Mouse (Mus musculus) liver, embryonic 13.5 days (tissue): ENCODE measurements around the gene Hk3. TPM values are rescaled to one million over a fixed set of nuclear protein-coding genes. Genes with fewer than 3 reads are reported as not detected.

Source experiments
- ATAC-seq: fragments of 200-750 bp; cut with Nextera tagmentation; 2 replicates; pipeline ENCODE4 v1.8.0; 2017; ENCODE audit warnings: low read depth, mild to moderate bottlenecking, moderate number of reproducible peaks, moderate library complexity
- DNase-seq: peaks from one replicate; pipeline ENCODE4 v3.0.0; 2022
- H3K27ac ChIP-seq: fragments of 300-500 bp; sonication (generic); 2 replicates; pipeline ENCODE4 v1.5.1; 2015; ENCODE audit warnings: moderate library complexity, mild to moderate bottlenecking, inconsistent platforms
- H3K27me3 ChIP-seq: fragments of 300-500 bp; sonication (generic); 2 replicates; pipeline ENCODE4 v1.6.1; 2015; ENCODE audit warnings: mild to moderate bottlenecking, inconsistent platforms
- H3K36me3 ChIP-seq: fragments of 300-500 bp; sonication (generic); 2 replicates; pipeline ENCODE4 v1.6.1; 2015; ENCODE audit warnings: mild to moderate bottlenecking, inconsistent platforms
- H3K4me1 ChIP-seq: fragments of 300-500 bp; sonication (generic); replicated peaks from 2 replicates; pipeline ENCODE4 v1.6.1; 2015; ENCODE audit warnings: inconsistent platforms
- H3K4me2 ChIP-seq: fragments of 300-500 bp; sonication (generic); 2 replicates; pipeline ENCODE4 v1.6.1; 2015; ENCODE audit warnings: inconsistent platforms, mild to moderate bottlenecking, moderate library complexity
- H3K4me3 ChIP-seq: fragments of 300-500 bp; sonication (generic); replicated peaks from 2 replicates; pipeline ENCODE4 v1.5.1; 2015; ENCODE audit warnings: mild to moderate bottlenecking, inconsistent platforms
- H3K9ac ChIP-seq: fragments of 300-500 bp; sonication (generic); 2 replicates; pipeline ENCODE4 v1.6.1; 2015; ENCODE audit warnings: mild to moderate bottlenecking, inconsistent platforms
- H3K9me3 ChIP-seq: fragments of 300-500 bp; sonication (generic); replicated peaks from 2 replicates; pipeline ENCODE4 v1.6.1; 2016; ENCODE audit warnings: inconsistent platforms
- WGBS: fragments of 180-500 bp; shearing (Covaris S2); methylation state at CpG from one replicate; pipeline ENCODE4 v1.1.7; 2015; ENCODE audit not compliant: insufficient replicate concordance; 5-methylcytosine and 5-hydroxymethylcytosine counted together
- polyA plus RNA-seq: library from polyadenylated mRNA; unstranded; fragments of >200 nt; fragmentation: Nextera tagmentation; extraction: Ambion mirVana; gene quantifications from 2 replicates; pipeline ENCODE4 v1.2.1, GENCODE M21; 2015

Hk3 gene
- polyA plus RNA-seq, 1 experiment from 2014 or later: 3.7 TPM

DNA sequence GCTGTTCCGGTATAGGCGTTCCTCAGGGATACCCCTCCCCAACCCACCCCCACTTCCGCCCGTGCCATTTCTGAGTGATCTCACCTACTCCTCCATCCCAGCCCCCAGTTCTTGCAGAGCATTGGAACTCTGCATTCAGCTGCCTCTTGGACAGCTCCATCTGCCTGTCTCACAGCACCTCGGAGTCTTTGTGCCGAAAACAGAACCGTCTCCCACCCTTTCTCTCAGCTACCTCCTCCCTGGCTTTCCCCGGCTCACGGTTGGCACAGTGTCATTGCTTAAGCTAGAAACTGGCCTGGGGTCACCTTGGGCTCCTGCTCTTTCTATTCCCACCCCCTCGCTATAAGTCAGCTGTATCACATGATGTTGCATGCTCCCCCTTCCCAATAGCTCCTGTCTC is 20.8 kb downstream of the Hk3 start:
- H3K4me3 ChIP-seq: no peak overlapping the region
- H3K27me3 ChIP-seq: no peaks in the 10 kb centered on the region
- WGBS: 68% methylated on average over 10 of the region's 10 CpGs
- no peak overlapping the region for H3K4me2 ChIP-seq
- no peak overlapping the region for H3K9ac ChIP-seq
- H3K4me1 ChIP-seq: no peaks in the 10 kb centered on the region
- H3K9me3 ChIP-seq: no peaks in the 10 kb centered on the region
- no peak overlapping the region for H3K27ac ChIP-seq
- H3K36me3 ChIP-seq: no peaks in the 10 kb centered on the region
- DNase-seq (no peak), ATAC-seq (no peak)

DNA sequence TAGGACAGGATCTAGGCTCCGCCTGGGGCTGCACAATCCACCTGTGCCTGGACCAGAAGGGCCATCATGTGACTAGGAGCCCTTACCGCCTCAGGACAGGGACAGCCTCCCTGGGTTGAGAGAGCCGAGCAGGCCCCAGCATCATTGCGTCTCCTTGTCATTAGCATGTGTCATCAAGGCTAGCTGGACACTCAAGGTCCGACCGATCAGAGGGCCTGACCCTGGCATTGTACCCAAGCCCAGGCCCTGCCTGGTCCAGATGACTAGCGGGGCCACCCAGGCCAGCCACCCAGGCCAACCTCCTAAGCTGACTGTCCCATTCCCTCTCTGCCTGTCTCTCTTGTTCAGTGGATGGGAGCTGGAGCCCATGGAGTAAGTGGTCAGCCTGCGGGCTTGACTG is 23.6 kb downstream of the Hk3 start:
- Histone ChIP-seq H3K9ac (no peak overlapping the region), H3K36me3 (no peaks in the 10 kb centered on the region), H3K27me3 (no peaks in the 10 kb centered on the region), H3K4me3 (no peak overlapping the region), H3K4me2 (no peak overlapping the region), H3K4me1 (no peaks in the 10 kb centered on the region), H3K27ac (no peak overlapping the region), H3K9me3 (no peaks in the 10 kb centered on the region)
- ATAC-seq: no peak
- 79% methylated on average over 8 of the region's 8 CpGs for WGBS
- DNase-seq: no peak

DNA sequence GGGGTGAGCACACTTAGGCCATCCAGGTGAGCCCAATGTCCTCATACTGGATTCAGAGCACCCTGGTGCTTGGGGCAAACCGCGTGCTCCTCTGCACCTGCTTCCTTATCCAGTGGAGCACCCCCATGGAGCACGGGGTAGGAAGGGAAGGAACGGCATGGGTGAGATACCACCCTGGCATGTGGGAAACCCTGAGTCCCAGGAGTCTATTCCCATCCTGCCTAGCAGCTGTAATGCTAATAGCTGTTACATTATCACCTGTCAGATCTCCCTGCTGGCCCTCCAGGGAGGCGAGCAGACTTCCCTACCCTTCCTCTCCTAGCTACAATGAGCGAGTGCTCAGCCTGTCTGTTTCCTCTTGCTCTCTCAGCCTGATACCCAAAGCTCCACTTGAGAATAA is 26.0 kb downstream of the Hk3 start:
- Histone ChIP-seq H3K36me3 (no peaks in the 10 kb centered on the region), H3K27me3 (0 out of 2 replicates have a peak, but pooled peaks cover 3% of the 10 kb centered on the region), H3K27ac (no peak overlapping the region), H3K4me2 (no peak overlapping the region), H3K9me3 (no peaks in the 10 kb centered on the region), H3K9ac (no peak overlapping the region), H3K4me3 (no peak overlapping the region), H3K4me1 (no peaks in the 10 kb centered on the region)
- ATAC-seq (no peak), DNase-seq (no peak)
- 31% methylated on average over 6 of the region's 6 CpGs for WGBS

DNA sequence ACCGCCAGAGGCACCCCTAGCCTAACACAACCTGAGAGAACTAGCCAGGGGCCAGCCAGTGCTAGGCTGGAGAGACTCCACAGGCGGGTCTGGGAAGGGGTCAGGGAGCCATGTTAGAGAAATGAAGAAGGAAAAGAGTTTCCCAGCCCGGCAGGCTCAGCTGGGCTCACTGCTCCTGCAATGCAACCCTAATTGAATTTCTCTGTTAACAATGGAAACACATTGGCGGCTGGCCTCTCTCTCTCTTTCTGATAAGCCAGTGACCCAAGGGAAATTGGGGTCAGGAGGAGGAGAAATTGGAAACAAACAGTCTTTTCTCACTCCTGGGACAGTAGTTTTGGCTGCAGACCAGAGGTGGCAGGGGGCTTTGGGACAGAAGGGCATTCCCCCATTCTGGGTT is 26.6 kb downstream of the Hk3 start:
- 18% methylated on average over 4 of the region's 4 CpGs for WGBS

DNA sequence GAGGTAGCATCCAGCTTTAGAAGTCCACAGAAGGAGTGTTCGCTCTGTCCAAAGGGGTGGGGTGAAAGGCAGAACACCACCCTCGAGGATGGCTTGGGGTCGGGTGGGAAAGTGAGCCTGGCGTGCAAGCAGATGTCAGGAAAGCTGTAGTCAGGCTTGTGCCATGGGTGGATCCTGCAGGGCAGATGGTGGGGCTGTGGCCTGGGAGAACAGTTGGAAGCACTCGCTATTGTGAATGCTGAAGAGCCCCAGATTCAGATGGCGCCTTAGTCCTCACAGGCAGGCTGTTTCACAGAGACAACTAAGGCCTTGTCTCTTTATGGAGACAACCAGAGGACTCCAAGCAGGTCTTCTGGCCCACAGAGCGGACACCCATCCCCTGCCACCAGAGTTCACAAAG is 29.0 kb downstream of the Hk3 start:
- no peak overlapping the region for H3K27ac ChIP-seq
- H3K4me3 ChIP-seq: no peak overlapping the region
- H3K36me3 ChIP-seq: no peaks in the 10 kb centered on the region
- no peak overlapping the region for H3K4me2 ChIP-seq
- 69% methylated on average over 7 of the region's 7 CpGs for WGBS
- no peaks in the 10 kb centered on the region for H3K4me1 ChIP-seq
- H3K9me3 ChIP-seq: no peaks in the 10 kb centered on the region
- 0 out of 2 replicates have a peak, but pooled peaks cover 3% of the 10 kb centered on the region for H3K27me3 ChIP-seq
- DNase-seq (no peak), ATAC-seq (no peak)
- no peak overlapping the region for H3K9ac ChIP-seq

More for the DNA sequence above, 26.6 kb downstream of the Hk3 start:
- Histone ChIP-seq H3K36me3 (no peaks in the 10 kb centered on the region), H3K4me1 (no peaks in the 10 kb centered on the region), H3K27ac (no peak overlapping the region), H3K4me2 (no peak overlapping the region), H3K9me3 (no peaks in the 10 kb centered on the region), H3K4me3 (no peak overlapping the region), H3K9ac (no peak overlapping the region), H3K27me3 (0 out of 2 replicates have a peak, but pooled peaks cover 3% of the 10 kb centered on the region)
- ATAC-seq: no peak
- no peak for DNase-seq

DNA sequence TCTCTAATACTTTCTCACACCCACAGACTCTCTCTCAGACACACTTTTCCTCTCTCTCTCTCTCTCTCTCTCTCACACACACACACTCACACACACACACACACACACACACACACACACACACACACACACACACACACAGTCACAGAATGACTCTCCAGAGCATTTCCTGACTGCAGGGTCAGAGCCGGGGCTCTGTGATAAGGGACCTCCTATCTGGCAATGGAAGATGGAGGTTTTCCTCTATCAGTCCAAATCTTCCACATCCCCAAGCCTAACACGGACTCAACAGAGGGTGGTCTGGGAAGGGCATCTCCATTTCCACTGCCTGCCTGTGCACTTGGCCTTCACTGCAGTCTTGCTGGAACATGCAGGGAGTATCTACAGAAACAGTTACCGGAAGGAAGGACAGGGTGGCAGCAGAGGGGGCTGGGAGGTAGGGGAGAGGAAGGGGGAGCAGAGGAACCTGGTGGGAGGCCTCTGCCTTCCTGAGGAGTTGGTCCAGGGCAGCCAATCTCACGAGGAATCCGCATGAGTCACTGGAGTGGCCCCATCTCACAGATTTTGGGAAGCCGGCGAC is 32.9 kb downstream of the Hk3 start:
- ATAC-seq (peak; percentile 34; the same call in 1 of the 2 replicates), DNase-seq (no peak)
- H3K9me3 ChIP-seq: no peaks in the 10 kb centered on the region
- no peak overlapping the region for H3K4me3 ChIP-seq
- H3K27ac ChIP-seq: no peak overlapping the region
- no peaks in the 10 kb centered on the region for H3K36me3 ChIP-seq
- no peaks in the 10 kb centered on the region for H3K4me1 ChIP-seq
- H3K27me3 ChIP-seq: 0 out of 2 replicates have a peak, but pooled peaks cover 3% of the 10 kb centered on the region
- no peak overlapping the region for H3K9ac ChIP-seq
- WGBS: 10% methylated on average over 7 of the region's 7 CpGs
- no peak overlapping the region for H3K4me2 ChIP-seq

DNA sequence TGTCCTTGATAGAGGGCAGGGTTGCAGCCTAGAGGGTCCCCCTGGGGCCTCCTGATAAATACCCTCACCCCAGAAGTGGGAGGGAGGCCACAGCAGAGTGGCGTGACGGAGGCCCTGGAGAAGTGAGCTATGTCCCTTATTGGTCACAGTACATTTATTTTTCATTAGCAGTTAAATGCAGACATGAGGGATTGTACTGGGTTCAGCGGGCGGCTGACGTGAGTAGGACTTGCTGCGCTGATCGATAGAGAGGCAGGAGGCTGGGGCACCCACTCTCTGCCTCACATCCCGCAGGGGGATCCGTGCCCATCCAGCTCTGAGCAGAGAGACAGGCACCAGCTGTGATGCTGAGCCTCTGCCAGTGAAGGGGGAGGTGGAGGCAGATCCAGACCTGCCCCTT is 33.8 kb downstream of the Hk3 start:
- Histone ChIP-seq H3K36me3 (no peaks in the 10 kb centered on the region), H3K27me3 (0 out of 2 replicates have a peak, but pooled peaks cover 3% of the 10 kb centered on the region)

DNA sequence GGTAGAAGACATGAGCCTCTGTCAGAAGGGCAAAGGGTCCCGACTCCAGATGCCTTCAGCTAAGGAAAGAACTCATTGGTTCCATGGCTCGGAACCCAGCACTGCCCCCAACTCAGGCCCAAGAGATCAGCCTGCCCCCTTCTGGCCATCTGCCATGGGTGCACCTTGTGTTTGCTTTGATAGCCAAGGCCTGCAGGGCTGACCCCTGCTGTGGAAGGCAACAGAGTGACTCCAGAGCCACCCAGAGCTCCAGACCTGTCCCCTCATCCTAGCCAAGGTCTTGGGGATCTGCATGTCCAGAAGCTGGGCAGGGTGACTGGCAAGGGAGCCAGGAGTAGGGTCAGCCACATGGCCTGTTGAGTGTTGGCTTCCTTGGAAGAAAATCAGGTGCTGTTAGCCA is 37.6 kb downstream of the Hk3 start:
- Histone ChIP-seq H3K4me1 (no peaks in the 10 kb centered on the region), H3K4me2 (no peak overlapping the region), H3K27ac (no peak overlapping the region), H3K9ac (no peak overlapping the region), H3K4me3 (no peak overlapping the region), H3K36me3 (no peaks in the 10 kb centered on the region), H3K9me3 (no peaks in the 10 kb centered on the region), H3K27me3 (no peaks in the 10 kb centered on the region)
- ATAC-seq: no peak
- DNase-seq: no peak
- 52% methylated on average over 2 of the region's 2 CpGs for WGBS

More for the DNA sequence above, 33.8 kb downstream of the Hk3 start:
- no peak overlapping the region for H3K27ac ChIP-seq
- no peak overlapping the region for H3K4me2 ChIP-seq
- DNase-seq (no peak), ATAC-seq (no peak)
- WGBS: 59% methylated on average over 9 of the region's 9 CpGs
- H3K4me3 ChIP-seq: no peak overlapping the region
- H3K9me3 ChIP-seq: no peaks in the 10 kb centered on the region
- no peaks in the 10 kb centered on the region for H3K4me1 ChIP-seq
- H3K9ac ChIP-seq: no peak overlapping the region

DNA sequence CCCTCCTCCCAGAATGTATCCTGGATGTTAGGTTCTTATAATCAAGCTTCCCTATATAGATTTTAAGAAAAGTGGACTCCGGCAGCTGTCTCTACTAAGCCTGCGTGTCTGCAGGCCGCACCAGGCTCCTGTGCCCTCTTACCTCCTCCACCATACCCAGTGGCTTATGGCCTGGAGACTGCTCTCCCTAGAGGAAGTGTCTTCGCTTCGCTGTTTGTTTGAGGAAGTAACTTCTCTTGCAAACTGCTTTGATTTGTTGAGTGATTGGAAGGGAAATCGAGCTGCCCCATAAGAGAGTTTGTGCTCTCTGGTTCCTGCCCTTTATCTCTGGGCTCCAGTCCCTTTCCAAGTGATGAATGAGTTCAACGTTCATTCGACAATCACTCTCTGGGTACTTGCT is 38.2 kb downstream of the Hk3 start:
- H3K9ac ChIP-seq: no peak overlapping the region
- 35% methylated on average over 8 of the region's 8 CpGs for WGBS
- no peaks in the 10 kb centered on the region for H3K36me3 ChIP-seq
- H3K27ac ChIP-seq: no peak overlapping the region
- H3K4me2 ChIP-seq: no peak overlapping the region
- no peaks in the 10 kb centered on the region for H3K9me3 ChIP-seq
- ATAC-seq (no peak), DNase-seq (no peak)
- H3K4me3 ChIP-seq: no peak overlapping the region
- no peaks in the 10 kb centered on the region for H3K4me1 ChIP-seq
- no peaks in the 10 kb centered on the region for H3K27me3 ChIP-seq

DNA sequence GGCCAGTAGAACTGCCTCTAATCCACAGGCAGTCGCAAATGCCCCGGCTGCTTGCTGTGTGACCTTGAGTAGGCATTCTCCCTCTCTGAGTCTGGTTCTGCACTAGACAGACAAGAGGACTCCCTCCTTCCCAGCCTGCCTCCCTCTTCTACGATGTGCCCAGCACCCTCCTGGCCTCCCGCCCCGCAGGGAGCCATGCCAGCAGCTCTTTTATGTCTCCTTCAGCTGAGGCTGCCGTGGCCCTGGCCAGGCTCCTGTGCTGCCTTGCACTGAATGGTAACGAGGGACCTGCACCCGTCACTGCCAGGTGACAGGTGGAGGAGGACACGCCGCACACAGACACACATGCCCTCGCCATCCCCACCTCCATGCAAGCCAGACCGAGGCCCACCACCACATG is 40.2 kb downstream of the Hk3 start:
- Histone ChIP-seq H3K27me3 (no peaks in the 10 kb centered on the region), H3K4me3 (no peak overlapping the region), H3K9ac (no peak overlapping the region), H3K4me2 (no peak overlapping the region), H3K4me1 (no peaks in the 10 kb centered on the region), H3K36me3 (no peaks in the 10 kb centered on the region), H3K9me3 (no peaks in the 10 kb centered on the region), H3K27ac (no peak overlapping the region)
- DNase-seq (no peak), ATAC-seq (no peak)
- 63% methylated on average over 12 of the region's 12 CpGs for WGBS

DNA sequence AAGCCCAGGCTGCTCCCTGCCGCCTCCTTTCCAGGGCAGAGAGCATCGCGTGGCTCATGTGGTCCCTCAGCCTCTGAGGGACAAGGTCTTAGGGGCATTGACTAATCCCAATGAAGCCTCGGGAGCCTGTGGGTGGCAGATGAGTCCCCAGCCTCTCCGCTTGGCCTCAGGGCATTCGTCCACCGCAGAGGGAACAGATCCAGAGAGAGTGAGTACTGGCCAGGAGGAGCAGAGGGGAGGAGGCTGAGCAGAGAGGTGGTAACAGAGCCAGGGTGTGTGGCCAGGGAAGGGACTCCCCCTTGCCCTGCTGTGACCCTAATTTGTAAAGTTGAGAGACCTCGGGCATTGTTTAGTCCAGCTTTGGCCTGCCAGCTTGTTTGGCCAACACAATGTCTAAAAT is 42.4 kb downstream of the Hk3 start:
- ATAC-seq (no peak), DNase-seq (no peak)
- no peaks in the 10 kb centered on the region for H3K4me1 ChIP-seq
- H3K9me3 ChIP-seq: no peaks in the 10 kb centered on the region
- H3K4me3 ChIP-seq: no peak overlapping the region
- no peaks in the 10 kb centered on the region for H3K27me3 ChIP-seq
- 54% methylated on average over 8 of the region's 8 CpGs for WGBS
- H3K9ac ChIP-seq: no peak overlapping the region
- no peaks in the 10 kb centered on the region for H3K36me3 ChIP-seq
- H3K4me2 ChIP-seq: no peak overlapping the region
- H3K27ac ChIP-seq: no peak overlapping the region

DNA sequence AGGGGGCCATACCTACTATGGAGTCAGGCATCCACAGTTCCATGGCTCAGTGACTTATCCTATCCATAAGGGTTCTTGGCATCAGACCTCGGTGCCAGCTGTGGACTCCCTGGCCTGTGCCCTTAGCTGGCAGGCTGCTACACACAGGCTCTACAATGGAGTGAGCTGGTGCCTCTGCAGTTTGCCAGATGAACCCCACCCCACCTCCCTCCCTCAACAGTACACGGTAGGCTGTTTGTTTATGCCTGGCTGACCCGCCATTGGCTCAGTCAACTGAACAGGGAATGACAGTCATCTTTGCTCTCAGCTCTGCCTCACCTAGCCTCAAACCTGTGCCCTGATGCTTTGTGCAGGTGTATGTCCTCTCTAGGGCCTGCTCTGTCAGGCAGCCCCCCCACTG is 45.6 kb downstream of the Hk3 start:
- Histone ChIP-seq H3K36me3 (no peaks in the 10 kb centered on the region), H3K4me2 (no peak overlapping the region), H3K27ac (no peak overlapping the region), H3K27me3 (no peaks in the 10 kb centered on the region), H3K4me3 (no peak overlapping the region), H3K4me1 (no peaks in the 10 kb centered on the region), H3K9ac (no peak overlapping the region), H3K9me3 (no peaks in the 10 kb centered on the region)
- ATAC-seq (no peak), DNase-seq (no peak)
- WGBS: 41% methylated on average over 3 of the region's 3 CpGs
